25 mouse cellular contexts compared by ENCODE assay signal in genomic region chr11:101458217-101458616, GRCm38 (mm10). TPM values are rescaled to one million over a fixed set of nuclear protein-coding genes. Genes with fewer than 3 reads are reported as not detected.
"Had no signal": no experiment of that assay in that cellular context is flagged by ENCODE, and none has a peak within 500 bp of the region (broad histone marks: within the 10 kb centered on the region; RNA-seq: fewer than 3 reads in every experiment).

No protein-coding gene starts in this region.

- H3K27me3 ChIP-seq: heart, embryonic 13.5 days; heart, embryonic 15.5 days; hindbrain, embryonic 15.5 days; intestine, embryonic 15.5 days; limb, embryonic 12.5 days; liver, embryonic 13.5 days had no signal

- H3K9me3 ChIP-seq: heart, embryonic 13.5 days; heart, embryonic 15.5 days; hindbrain, embryonic 15.5 days; intestine, embryonic 15.5 days; limb, embryonic 10.5 days; liver, embryonic 13.5 days had no signal

- H3K9ac ChIP-seq: heart, embryonic 13.5 days; heart, embryonic 15.5 days; hindbrain, embryonic 15.5 days; intestine, embryonic 15.5 days; liver, embryonic 13.5 days had no signal

- DNase-seq: gastrocnemius, adult 2 months; gastrocnemius, postnatal 10 days; gastrocnemius, postnatal 25 days; heart, adult 2 months; heart, postnatal 14 days; heart, postnatal 4 days; kidney, adult 18-20 months; kidney, adult 8-10 months; kidney, postnatal 10 days; kidney, postnatal 25 days; kidney, postnatal 4 days; liver; liver, embryonic 13.5 days had no signal

- H3K4me2 ChIP-seq: heart, embryonic 11.5 days; heart, embryonic 13.5 days; heart, embryonic 15.5 days; hindbrain, embryonic 15.5 days; intestine, embryonic 15.5 days; limb, embryonic 12.5 days; liver, embryonic 11.5 days; liver, embryonic 13.5 days had no signal

- ATAC-seq: inflammation-experienced regulatory T-cells, adult 6 months; intestine, embryonic 15.5 days; intestine, postnatal 0 days had no signal

- H3K4me3 ChIP-seq: gastrocnemius, adult 2 months; heart, adult 2 months; heart, embryonic 13.5 days; heart, embryonic 15.5 days; hindbrain, embryonic 15.5 days; intestine, embryonic 15.5 days; layer of hippocampus, adult 2 months; left cerebral cortex, adult 2 months; limb, embryonic 10.5 days; limb, embryonic 12.5 days; liver, embryonic 13.5 days had no signal

- H3K27ac ChIP-seq: gastrocnemius, adult 2 months; heart, adult 2 months; heart, embryonic 13.5 days; heart, embryonic 15.5 days; hindbrain, embryonic 15.5 days; intestine, embryonic 15.5 days; layer of hippocampus, adult 2 months; left cerebral cortex, adult 2 months; limb, embryonic 10.5 days; limb, embryonic 12.5 days; liver, embryonic 13.5 days had no signal

RNA-seq across cellular contexts. Expression of gene Rnd2, which starts 6.6 kb away (rescaled TPM):
- polyA plus RNA-seq: inflammation-experienced regulatory T-cells, adult 6 months had no signal
